Mouse (Mus musculus) liver (tissue): ENCODE measurements around the gene Mlph.

Experiments used
- DNase-seq: peaks from one replicate; pipeline ENCODE4 v3.0.0-alpha.2; 2020; ENCODE audit warnings: mixed read lengths

Gene Mlph

DNA sequence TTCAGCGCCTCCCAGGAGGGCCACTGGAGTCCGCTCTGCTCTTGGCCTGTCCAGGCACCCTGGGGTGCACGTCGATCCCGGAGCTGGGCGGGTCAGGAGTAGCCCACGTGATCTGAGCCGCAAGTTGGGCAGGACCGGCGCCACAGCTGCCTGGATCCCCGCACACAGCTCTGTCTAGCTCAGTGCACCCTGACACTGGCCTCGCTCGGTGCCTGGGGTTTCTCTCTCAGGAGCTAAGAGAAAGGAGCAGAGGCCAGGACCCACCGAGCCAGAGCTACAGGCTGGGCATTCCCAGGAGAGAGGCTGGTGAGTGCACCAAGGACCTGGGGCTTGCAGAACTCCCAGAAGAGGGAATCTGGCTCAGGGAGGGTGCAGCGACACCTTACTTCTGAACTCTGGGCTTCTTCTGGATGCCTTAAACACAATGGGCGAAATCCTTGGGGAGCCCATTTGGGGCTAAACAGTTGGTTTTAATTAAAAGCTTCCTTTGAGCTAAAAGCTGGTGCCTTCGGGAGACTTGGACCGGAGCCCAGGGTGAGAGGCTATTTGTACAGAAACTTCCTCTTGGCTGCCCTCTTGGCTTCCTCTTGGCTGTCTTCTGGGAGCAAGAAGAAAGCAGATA is at the start of gene Mlph:
Gene Mlph, plus strand, starts transcription at position 138 of the 622 bp plus-strand sequence.
- DNase-seq: no peak

GRCm38 (mm10) chr1:90866734-90867133 is 48.2 kb upstream of the Mlph start:
- no peak for DNase-seq

- DNase-seq: no peak
These were observed 44.3 kb upstream of the Mlph start for GRCm38 (mm10) chr1:90870581-90870980.

DNA sequence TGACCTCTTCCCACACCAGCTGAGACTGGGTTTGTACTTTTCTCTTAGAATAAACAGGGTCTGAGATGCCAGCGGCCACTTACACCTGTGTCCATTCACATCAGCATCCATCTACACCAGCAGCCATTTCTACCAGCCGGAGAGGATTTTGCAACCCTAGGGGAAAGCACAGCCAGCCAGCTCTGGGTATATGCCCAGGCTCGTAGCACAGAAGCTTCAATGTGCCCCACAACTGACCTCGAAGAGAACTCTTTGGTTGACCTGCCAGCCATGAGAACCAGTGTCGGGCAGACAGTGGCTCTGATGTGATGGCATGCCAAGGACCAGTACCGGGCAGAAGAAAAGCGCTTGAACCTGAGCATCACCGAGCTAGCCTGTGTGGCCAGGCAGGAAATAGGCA is 39.5 kb upstream of the Mlph start:
- no peak for DNase-seq

- no peak for DNase-seq
These were observed 38.9 kb upstream of the Mlph start for GRCm38 (mm10) chr1:90875961-90876360.

GRCm38 (mm10) chr1:90876486-90877270 is 38.2 kb upstream of the Mlph start:
- no peak for DNase-seq

GRCm38 (mm10) chr1:90885771-90886460 is 29.0 kb upstream of the Mlph start:
- DNase-seq: no peak

GRCm38 (mm10) chr1:90894521-90894920 is 20.4 kb upstream of the Mlph start:
- no peak for DNase-seq

- no peak for DNase-seq
These were observed 19.9 kb upstream of the Mlph start for GRCm38 (mm10) chr1:90895004-90895403.

DNA sequence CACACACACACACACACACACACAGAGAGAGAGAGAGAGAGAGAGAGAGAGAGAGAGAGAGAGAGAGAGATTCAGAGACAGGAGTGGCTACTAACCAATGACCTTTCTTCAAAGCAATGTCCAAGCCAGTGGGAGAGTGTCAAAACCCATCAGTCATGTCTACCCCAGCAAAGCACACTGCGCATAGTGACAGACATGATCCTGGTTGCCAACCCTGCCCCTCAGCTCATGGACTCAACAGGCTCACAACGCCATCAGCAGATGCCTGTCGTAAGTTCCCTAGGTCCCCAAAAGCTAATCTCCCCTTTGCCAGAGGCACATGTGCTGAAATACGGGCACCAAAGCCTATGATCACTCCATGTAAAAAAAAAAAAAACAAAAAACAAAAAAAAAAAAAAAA is 18.6 kb upstream of the Mlph start:
- no peak for DNase-seq

DNA sequence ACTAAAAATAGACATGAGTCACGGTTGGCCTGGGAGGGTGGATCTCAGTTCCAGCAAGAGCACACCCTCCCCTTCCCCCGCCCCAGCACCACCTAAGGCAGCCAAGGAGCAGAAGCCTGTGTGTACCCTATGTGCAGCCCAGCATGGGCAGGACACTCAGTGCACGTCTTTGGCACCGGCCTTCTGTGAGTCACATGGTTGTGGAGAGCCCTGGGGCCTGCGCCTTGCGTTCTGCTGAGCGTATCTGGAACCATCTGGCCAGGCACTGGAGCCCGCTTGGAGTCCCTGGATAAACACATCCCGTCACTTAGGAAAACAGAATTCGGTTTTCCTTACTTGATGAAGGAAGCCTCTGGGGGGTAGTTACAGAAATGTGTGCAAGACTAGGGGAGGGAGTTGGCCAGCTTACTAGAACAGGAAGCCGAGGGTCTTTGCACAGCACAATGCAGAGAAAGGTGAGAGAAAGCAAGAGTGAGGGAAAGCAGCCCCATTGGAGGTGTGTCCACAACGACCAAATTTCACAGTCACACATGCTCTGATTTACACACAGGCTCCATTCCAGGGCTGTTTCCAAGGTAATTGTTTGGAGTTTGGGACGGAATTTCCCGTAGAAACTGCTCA is 18.0 kb upstream of the Mlph start:
- no peak for DNase-seq

- DNase-seq: no peak
These were observed 16.9 kb upstream of the Mlph start for GRCm38 (mm10) chr1:90898012-90898411.

DNA sequence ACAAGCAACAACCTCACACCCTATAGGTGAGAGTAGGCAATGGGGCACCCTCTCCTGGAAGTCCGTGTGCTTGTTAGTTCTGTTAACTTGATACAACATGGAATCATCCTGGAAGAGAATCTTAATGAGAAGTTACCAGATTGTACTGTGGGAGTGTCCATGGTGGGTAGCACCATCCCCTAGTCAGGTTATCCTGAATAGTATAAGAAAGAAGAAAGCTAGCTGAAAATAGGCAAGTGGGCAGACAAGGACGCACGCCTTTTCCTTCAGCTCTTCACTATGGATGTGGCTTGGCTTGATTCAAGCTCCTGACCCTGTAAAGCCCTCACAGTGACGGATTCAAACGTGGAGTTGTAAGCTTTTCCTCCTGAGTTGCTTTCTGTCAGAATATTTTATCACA is 15.1 kb upstream of the Mlph start:
- DNase-seq: no peak

DNA sequence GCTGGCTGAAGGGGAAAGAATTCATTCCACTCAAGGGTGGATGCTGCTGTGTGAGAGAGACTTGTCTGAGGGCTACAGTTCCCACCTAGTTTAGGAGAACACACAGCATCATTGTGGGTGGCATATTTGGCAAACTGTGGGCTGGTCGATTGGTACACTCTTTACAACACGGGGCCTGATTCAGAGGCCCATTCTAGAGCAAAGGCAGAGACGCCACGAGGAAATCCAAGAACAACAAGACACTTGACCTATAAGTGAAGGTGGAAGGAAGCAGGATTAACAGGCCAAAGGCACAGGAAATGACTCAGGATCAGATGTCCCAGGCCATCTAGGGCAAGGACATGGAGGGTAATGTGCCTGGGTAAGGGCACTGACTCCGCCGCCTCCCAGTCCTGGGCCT is 14.5 kb upstream of the Mlph start:
- DNase-seq: no peak

GRCm38 (mm10) chr1:90901246-90901645 is 13.6 kb upstream of the Mlph start:
- DNase-seq: no peak

GRCm38 (mm10) chr1:90901681-90902208 is 13.1 kb upstream of the Mlph start:
- no peak for DNase-seq

- no peak for DNase-seq
These were observed 12.1 kb upstream of the Mlph start for GRCm38 (mm10) chr1:90902751-90903150.

DNA sequence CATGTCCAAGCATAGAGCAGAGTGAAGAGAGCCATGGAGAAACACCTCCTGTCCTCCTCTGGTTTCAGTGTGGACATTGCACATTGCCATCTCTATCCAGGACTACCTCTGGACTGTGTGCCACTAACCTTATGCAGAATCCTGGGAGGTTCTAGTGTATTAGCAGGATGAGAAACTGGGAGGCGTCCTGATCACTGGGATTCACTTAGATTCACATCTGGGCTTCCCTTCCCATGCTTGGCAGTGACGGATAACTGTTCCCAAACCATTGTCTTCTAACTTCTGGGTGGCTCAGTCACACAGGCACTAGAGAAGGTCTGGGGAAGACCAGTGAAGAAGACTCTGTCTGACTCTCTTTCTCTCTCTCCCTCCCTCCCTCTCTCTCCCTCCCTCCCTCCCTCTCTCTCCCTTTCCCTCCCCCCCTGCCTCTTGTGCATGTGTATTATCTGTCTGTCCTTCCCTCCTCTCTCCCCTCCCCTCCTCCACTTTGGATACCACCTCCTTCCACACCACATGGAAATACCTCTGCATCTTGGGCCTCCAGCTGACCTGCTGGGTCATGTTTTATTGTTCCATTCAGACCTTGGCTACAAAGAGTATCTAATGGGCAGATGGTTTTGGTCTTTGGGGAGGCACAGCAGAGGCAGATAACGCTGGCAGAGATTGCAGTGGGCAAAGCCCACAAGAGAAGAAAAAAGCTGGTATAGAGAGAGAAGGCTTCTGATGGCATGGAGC is 11.5 kb upstream of the Mlph start:
- no peak for DNase-seq

- no peak for DNase-seq
These were observed 10.9 kb upstream of the Mlph start for GRCm38 (mm10) chr1:90903971-90904458.

- no peak for DNase-seq
These were observed 10.0 kb upstream of the Mlph start for GRCm38 (mm10) chr1:90904729-90905404.

DNA sequence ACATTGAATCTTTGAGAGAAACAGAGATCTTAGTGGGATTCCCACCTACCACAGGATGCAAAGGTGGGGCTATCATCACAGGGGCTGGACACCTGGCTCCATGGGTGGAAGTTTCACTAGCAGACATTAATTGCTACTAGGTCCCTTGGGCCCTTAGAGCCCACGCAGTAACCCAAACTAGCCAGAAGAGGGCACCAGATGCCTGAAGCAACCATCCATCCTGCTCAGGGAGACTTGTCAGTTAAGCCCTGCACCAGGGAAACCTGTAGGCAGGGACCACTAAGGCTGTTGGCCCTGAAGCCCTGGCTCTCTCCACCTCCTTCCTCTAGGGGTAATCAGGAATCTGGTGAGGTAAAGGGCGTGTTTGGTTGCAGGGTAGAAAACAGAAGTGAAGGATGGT is 8.5 kb upstream of the Mlph start:
- DNase-seq: peak; percentile 31

- no peak for DNase-seq
These were observed 5.7 kb upstream of the Mlph start for GRCm38 (mm10) chr1:90909161-90909560.
